Mouse (Mus musculus) right cerebral cortex, postnatal 14 days (tissue): ENCODE measurements around the gene Krt77.

Source experiments
- DNase-seq: peaks from one replicate; pipeline ENCODE4 v3.0.0; 2022

Gene Krt77

DNA sequence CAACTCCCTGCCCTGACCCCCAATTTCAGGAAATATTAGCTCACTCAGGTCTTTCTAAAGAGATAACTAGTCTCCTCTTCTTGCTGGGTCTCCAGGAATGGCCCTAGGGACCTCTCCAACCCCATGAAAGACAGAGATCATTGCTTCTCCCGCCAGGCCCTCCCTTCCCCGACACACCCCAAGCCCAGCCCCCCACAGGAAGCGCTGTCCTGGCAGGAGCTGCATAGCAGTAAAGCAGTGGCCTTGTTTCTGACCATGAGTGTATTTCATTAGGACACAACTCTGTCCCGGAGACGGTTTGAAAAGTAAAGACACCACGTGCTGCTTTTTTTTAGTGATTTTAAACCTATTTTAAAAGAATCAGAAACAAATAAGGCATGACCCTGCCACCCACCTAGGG is 36.4 kb downstream of the Krt77 start:
- no peak for DNase-seq

DNA sequence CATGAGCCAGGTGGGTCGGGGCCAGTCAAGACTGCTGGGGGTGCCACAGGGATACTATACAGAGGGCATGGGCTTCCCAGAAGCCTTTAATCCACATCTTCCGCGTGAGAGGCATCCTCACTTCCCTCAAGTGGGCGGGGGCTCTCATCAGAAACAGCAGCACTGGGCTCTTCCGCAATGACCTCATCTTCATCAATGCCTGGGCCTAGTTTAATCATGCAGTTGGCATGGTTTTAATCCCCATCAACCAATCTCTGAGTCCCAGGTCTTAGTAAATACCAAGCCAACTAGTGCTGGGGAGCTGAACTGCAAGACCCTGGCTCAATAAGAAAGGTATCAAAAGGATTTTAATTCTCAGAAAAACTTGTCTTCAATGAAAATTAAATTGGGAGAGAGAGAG is 40.1 kb downstream of the Krt77 start:
- no peak for DNase-seq

DNA sequence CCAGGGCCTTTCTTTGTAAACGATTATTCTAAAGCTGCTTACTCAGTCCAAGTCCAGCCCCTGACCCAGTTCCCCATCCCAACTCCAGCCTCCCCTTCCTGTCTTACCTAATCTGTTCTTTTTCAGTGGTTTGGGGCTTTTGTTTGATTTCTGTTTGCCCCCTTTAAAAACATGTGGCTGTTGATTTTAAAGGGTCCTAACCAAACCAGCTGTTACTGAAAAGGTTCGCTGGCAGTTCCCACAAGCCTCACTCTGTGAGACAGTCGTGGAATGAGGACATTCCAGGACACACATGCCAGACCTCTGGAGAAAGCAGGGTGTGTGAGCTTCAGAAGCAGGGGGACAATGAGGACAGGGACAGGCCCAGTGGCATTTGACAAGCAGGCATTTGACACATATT is 47.7 kb downstream of the Krt77 start:
- DNase-seq = no peak

DNA sequence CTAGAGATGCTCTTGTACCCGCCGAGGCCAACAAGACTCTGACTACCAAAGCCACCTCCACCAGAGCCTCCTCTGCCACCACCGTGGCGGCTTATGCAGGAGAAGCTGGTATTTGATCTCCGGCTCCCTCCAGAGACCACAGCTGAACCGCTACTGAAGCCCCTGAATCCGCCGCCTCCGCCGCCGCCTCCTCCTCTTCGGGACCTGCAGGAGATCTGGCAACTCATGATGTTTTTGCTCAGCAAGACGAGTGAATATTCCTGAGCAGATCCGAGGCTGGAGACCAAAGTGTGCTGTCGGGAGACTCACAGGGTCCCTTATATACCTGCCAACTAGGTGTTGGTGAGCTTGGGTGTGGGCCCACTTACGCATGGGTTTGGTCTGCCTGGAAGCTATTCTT is 51.6 kb downstream of the Krt77 start, which contains the start of gene Krt2:
Gene Krt2, minus strand, starts transcription at position 295 of the 400 bp plus-strand sequence.
- DNase-seq = no peak
